Mouse (Mus musculus) embryonic facial prominence, embryonic 14.5 days (tissue): Measurements from ENCODE around the gene Eif2ak4. TPM values are rescaled to one million over a fixed set of nuclear protein-coding genes. Genes with fewer than 3 reads are reported as not detected.

Source experiments
- ATAC-seq: fragments of 200-750 bp; cut with Nextera tagmentation; 2 replicates; pipeline ENCODE4 v1.8.0; 2017; ENCODE audit warnings: low read depth, moderate number of reproducible peaks, moderate TSS enrichment
- DNase-seq: peaks from one replicate; pipeline ENCODE4 v3.0.0-alpha.2; 2015; ENCODE audit warnings: low spot score
- H3K27ac ChIP-seq: fragments of 300-500 bp; sonication (generic); replicated peaks from 2 replicates; pipeline ENCODE4 v1.5.1; 2014; ENCODE audit warnings: low read depth, mild to moderate bottlenecking, low read length, moderate library complexity
- H3K27me3 ChIP-seq: fragments of 300-500 bp; sonication (generic); replicated peaks from 2 replicates; pipeline ENCODE4 v1.6.1; 2014; ENCODE audit warnings: low read length; ENCODE audit not compliant: control insufficient read depth, insufficient read depth
- H3K36me3 ChIP-seq: fragments of 300-500 bp; sonication (generic); 2 replicates; pipeline ENCODE4 v1.6.1; 2014; ENCODE audit warnings: low read length, mixed read lengths; ENCODE audit not compliant: control insufficient read depth, insufficient read depth
- H3K4me1 ChIP-seq: fragments of 300-500 bp; sonication (generic); 2 replicates; pipeline ENCODE4 v1.6.1; 2014; ENCODE audit warnings: antibody characterized with exemption, low read length; ENCODE audit not compliant: control insufficient read depth, insufficient read depth
- H3K4me2 ChIP-seq: fragments of 300-500 bp; sonication (generic); 2 replicates; pipeline ENCODE4 v1.6.1; 2014; ENCODE audit warnings: low read depth, mild to moderate bottlenecking, low read length, moderate library complexity, mixed read lengths
- H3K4me3 ChIP-seq: fragments of 300-500 bp; sonication (generic); 2 replicates; pipeline ENCODE4 v1.5.1; 2014; ENCODE audit warnings: low read depth, mild to moderate bottlenecking, low read length
- H3K9ac ChIP-seq: fragments of 300-500 bp; sonication (generic); 2 replicates; pipeline ENCODE4 v1.6.1; 2014; ENCODE audit warnings: low read depth, mild to moderate bottlenecking, low read length, moderate library complexity, mixed read lengths
- H3K9me3 ChIP-seq: fragments of 300-500 bp; sonication (generic); 2 replicates; pipeline ENCODE4 v1.6.1; 2016; ENCODE audit warnings: low read length; ENCODE audit not compliant: control insufficient read depth
- WGBS: fragments of 180-500 bp; shearing (Covaris S2); extraction: QIAGEN DNeasy Blood & Tissue Kit; methylation state at CpG from one replicate; pipeline ENCODE4 v1.1.7; 2014; 5-methylcytosine and 5-hydroxymethylcytosine counted together
- polyA plus RNA-seq: library from polyadenylated mRNA; unstranded; fragments of >200 nt; fragmentation: Nextera tagmentation; extraction: Ambion mirVana; gene quantifications from 2 replicates; pipeline ENCODE4 v1.2.1, GENCODE M21; 2014

Gene Eif2ak4
- polyA plus RNA-seq, 1 experiment from 2014 or later, result 10.0 TPM

DNA sequence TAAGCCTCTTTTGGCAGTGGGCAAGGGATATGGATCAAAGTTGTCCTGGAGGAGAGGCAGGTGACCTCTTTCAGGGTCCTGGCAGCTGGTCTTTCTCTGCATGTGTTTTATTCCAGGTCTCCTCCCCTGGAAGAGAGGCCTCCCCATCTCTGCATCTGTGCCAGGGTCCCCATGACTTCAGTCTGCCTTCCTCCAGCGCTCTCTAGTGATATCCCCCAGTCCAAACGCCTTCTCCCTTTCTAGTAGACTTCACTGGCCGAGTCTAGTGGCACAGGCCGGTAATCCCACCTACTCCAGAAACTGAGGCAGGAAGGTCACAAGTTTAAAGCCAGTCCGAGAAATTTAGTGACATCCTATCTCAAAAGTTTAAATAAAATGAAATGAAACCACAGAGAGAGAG is 109.5 kb downstream of the Eif2ak4 start:
- ATAC-seq, result no peak
- Histone ChIP-seq H3K36me3 (no peaks in the 10 kb centered on the region), H3K4me3 (no peak overlapping the region), H3K9me3 (no peaks in the 10 kb centered on the region), H3K9ac (no peak overlapping the region), H3K27me3 (no peaks in the 10 kb centered on the region), H3K27ac (no peak overlapping the region), H3K4me2 (no peak overlapping the region), H3K4me1 (peaks cover 26% of the 10 kb centered on the region)
- no peak for DNase-seq
- WGBS, result 78% methylated on average over 5 of the region's 5 CpGs

- Histone ChIP-seq H3K9me3 (no peaks in the 10 kb centered on the region), H3K27ac (no peak overlapping the region; the same call in 1 of the 2 replicates), H3K9ac (no peak overlapping the region), H3K27me3 (no peaks in the 10 kb centered on the region), H3K4me1 (peaks cover 26% of the 10 kb centered on the region), H3K4me2 (no peak overlapping the region), H3K36me3 (no peaks in the 10 kb centered on the region), H3K4me3 (no peak overlapping the region)
- no peak for ATAC-seq
- no peak for DNase-seq
- 76% methylated on average over 6 of the region's 6 CpGs for WGBS
These were observed 110.1 kb downstream of the Eif2ak4 start for GRCm38 (mm10) chr2:118498476-118498875.

DNA sequence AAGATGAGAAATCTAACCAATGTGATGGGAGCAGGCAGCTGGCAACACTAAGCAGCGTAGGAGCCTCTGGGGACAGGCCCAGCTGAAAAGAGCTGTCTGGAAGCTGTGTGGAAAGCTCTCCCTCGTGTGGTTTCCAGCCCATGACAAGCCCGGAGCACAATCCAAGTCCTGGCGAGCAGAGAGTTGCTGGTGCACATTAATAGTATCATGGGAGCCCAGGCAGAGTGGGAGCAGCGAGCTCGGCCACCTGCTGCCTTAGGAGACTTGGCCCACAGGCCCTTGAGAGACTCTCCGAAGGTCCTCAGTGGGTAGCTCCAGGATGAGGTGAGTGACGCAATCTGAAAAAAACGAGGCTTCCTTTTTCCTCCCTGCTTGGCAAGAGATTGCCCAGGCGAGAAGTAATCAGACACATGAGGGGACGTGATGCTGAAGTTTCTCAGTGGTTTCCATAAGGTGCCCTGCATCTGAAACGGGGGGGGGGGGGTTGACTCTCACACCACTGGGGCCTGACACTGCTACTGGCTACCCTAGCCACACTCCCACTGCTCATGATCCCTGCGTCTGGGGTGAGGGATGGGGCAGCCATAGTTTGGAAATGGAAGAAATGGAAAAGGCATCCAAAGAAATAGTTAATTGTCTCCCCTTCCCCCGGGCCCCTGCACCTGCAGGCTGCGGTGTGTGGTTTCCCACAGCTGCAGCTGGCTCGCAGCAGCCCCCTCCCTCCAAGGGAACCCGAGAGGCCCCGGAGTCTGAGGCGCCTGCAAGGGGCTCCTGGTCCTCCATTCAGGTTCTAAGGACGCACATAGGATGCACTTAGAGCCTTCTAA is 110.9 kb downstream of the Eif2ak4 start:
- Histone ChIP-seq H3K27me3 (no peaks in the 10 kb centered on the region), H3K9me3 (no peaks in the 10 kb centered on the region), H3K36me3 (no peaks in the 10 kb centered on the region), H3K9ac (no peak overlapping the region), H3K4me1 (peaks cover 26% of the 10 kb centered on the region), H3K27ac (peak overlapping the region; percentile 65), H3K4me3 (no peak overlapping the region), H3K4me2 (no peak overlapping the region; the same call in 1 of the 2 replicates)
- DNase-seq, result peak; percentile 83
- 13% methylated on average over 20 of the region's 20 CpGs for WGBS
- peak; percentile 90 for ATAC-seq

DNA sequence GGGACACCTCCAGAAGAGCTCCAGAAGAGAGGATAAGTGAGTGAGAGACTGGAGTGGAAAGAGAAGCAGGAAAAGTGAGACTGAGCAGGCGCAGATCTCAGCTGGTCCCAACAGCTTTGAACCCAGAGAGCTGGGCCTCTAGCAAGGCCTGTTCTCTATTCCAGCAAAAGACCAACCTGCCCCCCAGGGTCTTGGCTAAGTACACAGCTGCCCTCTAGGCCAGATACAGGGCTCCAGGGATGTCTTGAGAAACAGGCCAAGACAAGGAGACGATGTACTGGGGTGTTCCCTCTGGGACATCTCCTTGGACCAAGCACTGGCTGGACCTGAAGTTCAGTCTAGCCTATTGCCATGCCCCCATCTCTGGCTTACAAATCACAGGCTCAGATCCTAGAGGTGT is 111.8 kb downstream of the Eif2ak4 start:
- no peak for DNase-seq
- Histone ChIP-seq H3K9me3 (no peaks in the 10 kb centered on the region), H3K4me2 (no peak overlapping the region), H3K9ac (no peak overlapping the region), H3K4me3 (no peak overlapping the region), H3K36me3 (no peaks in the 10 kb centered on the region), H3K4me1 (peaks cover 26% of the 10 kb centered on the region), H3K27ac (peak overlapping the region; percentile 65), H3K27me3 (no peaks in the 10 kb centered on the region)
- 81% methylated on average over 2 of the region's 2 CpGs for WGBS
- no peak for ATAC-seq

DNA sequence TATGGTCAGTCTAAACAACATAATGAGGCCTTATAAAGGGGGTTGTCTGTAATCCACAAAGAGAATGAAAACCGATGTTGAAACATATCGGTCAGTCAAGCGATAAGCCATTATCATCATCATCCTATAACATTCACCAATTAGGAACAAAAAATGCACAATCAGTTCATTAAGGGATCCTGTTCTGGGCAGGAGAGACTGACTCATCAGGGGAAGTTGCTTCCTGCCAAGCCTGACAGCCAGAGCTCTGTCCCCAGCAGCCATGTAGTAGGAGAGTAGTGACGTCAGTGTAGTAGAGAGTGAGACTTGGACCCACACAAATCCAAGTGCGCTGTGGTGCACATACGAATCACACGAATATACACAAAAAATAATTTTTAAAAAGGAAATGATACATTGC is 118.7 kb downstream of the Eif2ak4 start:
- H3K4me3 ChIP-seq, result no peak overlapping the region
- H3K27me3 ChIP-seq, result no peaks in the 10 kb centered on the region
- WGBS, result 86% methylated on average over 7 of the region's 7 CpGs
- no peak overlapping the region for H3K27ac ChIP-seq
- ATAC-seq, result no peak
- no peaks in the 10 kb centered on the region for H3K9me3 ChIP-seq
- H3K4me1 ChIP-seq, result peaks cover 22% of the 10 kb centered on the region
- no peaks in the 10 kb centered on the region for H3K36me3 ChIP-seq
- H3K9ac ChIP-seq, result no peak overlapping the region
- no peak overlapping the region for H3K4me2 ChIP-seq
- no peak for DNase-seq

DNA sequence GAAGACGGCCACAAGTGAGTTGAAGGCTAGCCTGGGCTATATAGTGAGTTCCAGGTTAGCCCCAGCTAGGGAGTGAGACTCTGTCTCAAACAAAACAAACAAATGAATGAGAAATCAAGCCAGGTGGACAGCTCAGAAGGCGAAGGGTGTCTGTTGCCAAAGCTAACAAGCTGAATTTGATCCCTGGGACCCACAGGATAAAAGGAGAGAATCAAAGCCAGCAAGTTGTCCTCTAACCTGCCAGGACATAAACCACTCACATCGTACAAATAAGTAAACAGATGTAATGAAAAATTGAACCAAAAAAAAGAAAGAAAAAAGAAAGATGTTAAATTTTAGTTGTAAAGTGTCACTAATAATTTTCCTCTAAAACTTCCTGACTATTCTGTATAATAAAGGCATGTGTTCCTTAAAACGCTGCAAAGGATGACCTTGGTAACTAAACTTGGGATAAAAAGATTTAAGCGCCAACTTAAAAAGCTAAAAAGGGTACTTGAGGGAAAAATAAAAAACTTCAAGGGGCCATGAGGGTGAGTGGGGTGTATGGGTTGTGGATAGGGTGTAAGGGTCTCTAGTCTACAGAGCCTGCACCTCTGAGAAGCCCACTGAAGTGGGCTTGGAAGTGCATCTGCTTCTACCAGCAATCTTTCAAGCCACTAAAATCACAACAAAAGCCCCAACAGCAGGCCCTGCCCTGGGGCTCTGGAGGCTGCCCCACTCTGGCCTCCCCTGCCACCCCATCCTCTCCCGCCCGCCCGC is 121.4 kb downstream of the Eif2ak4 start:
- peak overlapping the region; percentile 18; the same call in 1 of the 2 replicates for H3K4me2 ChIP-seq
- ATAC-seq (no peak), DNase-seq (no peak)
- no peaks in the 10 kb centered on the region for H3K27me3 ChIP-seq
- no peaks in the 10 kb centered on the region for H3K9me3 ChIP-seq
- H3K9ac ChIP-seq, result 0 out of 2 replicates have a peak overlapping the region, but pooled peaks have one; percentile 9
- WGBS, result 46% methylated on average over 8 of the region's 8 CpGs
- no peak overlapping the region for H3K4me3 ChIP-seq
- H3K4me1 ChIP-seq, result peaks cover 23% of the 10 kb centered on the region
- no peaks in the 10 kb centered on the region for H3K36me3 ChIP-seq
- peak overlapping the region; percentile 71 for H3K27ac ChIP-seq

GRCm38 (mm10) chr2:118510447-118511310 is 122.3 kb downstream of the Eif2ak4 start:
- H3K27ac ChIP-seq, result peak overlapping the region; percentile 71
- peak; percentile 93 for DNase-seq
- 0 out of 2 replicates have a peak overlapping the region, but pooled peaks have one; percentile 9 for H3K9ac ChIP-seq
- H3K4me2 ChIP-seq, result peak overlapping the region; percentile 18; the same call in 1 of the 2 replicates
- no peaks in the 10 kb centered on the region for H3K36me3 ChIP-seq
- ATAC-seq, result peak; percentile 92
- H3K4me3 ChIP-seq, result no peak overlapping the region
- no peaks in the 10 kb centered on the region for H3K9me3 ChIP-seq
- 51% methylated on average over 22 of the region's 29 CpGs for WGBS
- no peaks in the 10 kb centered on the region for H3K27me3 ChIP-seq
- H3K4me1 ChIP-seq, result peaks cover 23% of the 10 kb centered on the region

DNA sequence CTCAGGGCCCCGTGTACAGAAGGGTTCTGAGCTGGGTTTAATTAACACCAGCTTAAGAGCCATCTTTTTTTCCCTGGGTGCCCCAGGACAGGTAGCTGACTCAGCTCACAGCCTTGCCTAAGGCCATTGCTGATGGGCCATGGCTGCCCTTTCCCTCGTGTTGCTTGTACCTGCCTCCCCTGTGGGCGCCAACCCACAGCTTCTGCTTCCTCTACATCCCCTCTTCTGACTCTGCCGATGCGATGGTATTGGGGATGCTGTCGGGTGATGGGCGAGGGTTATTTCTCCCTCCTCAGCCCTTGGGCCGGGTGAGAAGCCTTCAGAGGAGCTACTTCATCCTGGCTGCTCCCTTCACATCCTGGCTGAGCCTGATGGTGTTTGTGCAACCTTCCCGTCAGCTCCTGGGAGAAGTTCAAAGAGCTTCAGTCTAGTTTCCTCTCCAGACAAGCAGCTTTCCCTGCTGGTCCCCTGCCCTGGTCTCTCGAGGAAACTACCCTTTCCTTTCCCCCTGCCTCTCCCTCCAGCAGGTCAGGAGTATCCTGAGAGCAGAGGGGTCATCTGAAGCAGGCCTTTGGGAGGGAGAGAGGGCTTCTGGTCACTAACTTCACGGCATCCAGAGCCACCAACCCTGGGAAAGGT is 123.5 kb downstream of the Eif2ak4 start:
- Histone ChIP-seq H3K9me3 (no peaks in the 10 kb centered on the region), H3K4me1 (peaks cover 23% of the 10 kb centered on the region), H3K4me3 (no peak overlapping the region), H3K4me2 (no peak overlapping the region), H3K36me3 (no peaks in the 10 kb centered on the region), H3K27me3 (no peaks in the 10 kb centered on the region), H3K27ac (no peak overlapping the region; the same call in 1 of the 2 replicates), H3K9ac (no peak overlapping the region)
- DNase-seq, result no peak
- 40% methylated on average over 11 of the region's 11 CpGs for WGBS
- no peak for ATAC-seq
